Mouse (Mus musculus) stomach, embryonic 16.5 days (tissue): ENCODE results near the gene Lce1e. TPM values are rescaled to one million over a fixed set of nuclear protein-coding genes. Genes with fewer than 3 reads are reported as not detected.
"Not testable (repeated sequence)": the region's sequence is repeated elsewhere in the genome, so short reads cannot be mapped to it uniquely, and the experiment has no call there.

Source experiments
- ATAC-seq: fragments of 200-750 bp; cut with Nextera tagmentation; 2 replicates; pipeline ENCODE4 v1.8.0; 2017; ENCODE audit warnings: moderate number of reproducible peaks, moderate TSS enrichment; ENCODE audit not compliant: insufficient read depth, low FRiP score
- H3K27ac ChIP-seq: fragments of 300-500 bp; sonication (generic); 2 replicates; pipeline ENCODE4 v1.5.1; 2014; ENCODE audit warnings: low read length
- H3K27me3 ChIP-seq: fragments of 300-500 bp; sonication (generic); 2 replicates; pipeline ENCODE4 v1.6.1; 2014; ENCODE audit warnings: low read length, control low read depth, mixed read lengths; ENCODE audit not compliant: control insufficient read depth, insufficient read depth
- H3K36me3 ChIP-seq: fragments of 300-500 bp; sonication (generic); 2 replicates; pipeline ENCODE4 v1.6.1; 2014; ENCODE audit warnings: low read length; ENCODE audit not compliant: control insufficient read depth, insufficient read depth
- H3K4me1 ChIP-seq: fragments of 300-500 bp; sonication (generic); 2 replicates; pipeline ENCODE4 v1.6.1; 2014; ENCODE audit warnings: low read length, control low read depth, mixed read lengths; ENCODE audit not compliant: control insufficient read depth, insufficient read depth
- H3K4me2 ChIP-seq: fragments of 300-500 bp; sonication (generic); 2 replicates; pipeline ENCODE4 v1.6.1; 2014; ENCODE audit warnings: low read depth, low read length, mixed read lengths
- H3K4me3 ChIP-seq: fragments of 300-500 bp; sonication (generic); replicated peaks from 2 replicates; pipeline ENCODE4 v1.5.1; 2014; ENCODE audit warnings: mild to moderate bottlenecking, low read length
- H3K9ac ChIP-seq: fragments of 300-500 bp; sonication (generic); 2 replicates; pipeline ENCODE4 v1.6.1; 2014; ENCODE audit warnings: low read length
- H3K9me3 ChIP-seq: fragments of 300-500 bp; sonication (generic); replicated peaks from 2 replicates; pipeline ENCODE4 v1.6.1; 2016; ENCODE audit warnings: low read length, control low read depth; ENCODE audit not compliant: control insufficient read depth
- WGBS: fragments of 180-500 bp; shearing (Covaris S2); extraction: QIAGEN DNeasy Blood & Tissue Kit; methylation state at CpG from one replicate; pipeline ENCODE4 v1.1.7; 2014; 5-methylcytosine and 5-hydroxymethylcytosine counted together
- polyA plus RNA-seq: library from polyadenylated mRNA; unstranded; fragments of >200 nt; fragmentation: Nextera tagmentation; extraction: Ambion mirVana; gene quantifications from 2 replicates; pipeline ENCODE4 v1.2.1, GENCODE M21; 2015

Gene Lce1e
- not detected in 2 replicates for polyA plus RNA-seq

- H3K36me3 ChIP-seq, result no peaks in the 10 kb centered on the region
- ATAC-seq, result no peak
- no peak within 1 kb of the TSS for H3K27ac ChIP-seq
- H3K4me3 ChIP-seq, result no peak within 1 kb of the TSS
- H3K4me2 ChIP-seq, result no peak within 1 kb of the TSS
- no peak within 1 kb of the TSS for H3K9ac ChIP-seq
- H3K27me3 ChIP-seq, result no peaks in the 10 kb centered on the region
- WGBS, result 71% methylated on average over 2 of the region's 2 CpGs
- no peaks in the 10 kb centered on the region for H3K9me3 ChIP-seq
- no peaks in the 10 kb centered on the region for H3K4me1 ChIP-seq
Observed at GRCm38 (mm10) chr3:92708974-92709373, at the start of gene Lce1e. Gene Lce1e, minus strand, starts transcription at chr3:92709074.

GRCm38 (mm10) chr3:92753197-92753596 is 44.3 kb upstream of the Lce1e start:
- no peaks in the 10 kb centered on the region for H3K4me1 ChIP-seq
- WGBS, result 34% methylated on average over 3 of the region's 3 CpGs

GRCm38 (mm10) chr3:92752238-92752637 is 43.4 kb upstream of the Lce1e start, which contains the start of gene Lce1g:
Gene Lce1g, minus strand, starts transcription at chr3:92752338.
- Histone ChIP-seq H3K27ac (no peak within 1 kb of the TSS), H3K27me3 (no peaks in the 10 kb centered on the region), H3K4me2 (no peak within 1 kb of the TSS), H3K4me1 (no peaks in the 10 kb centered on the region), H3K4me3 (no peak within 1 kb of the TSS), H3K9ac (no peak within 1 kb of the TSS), H3K9me3 (no peaks in the 10 kb centered on the region), H3K36me3 (no peaks in the 10 kb centered on the region)
- ATAC-seq, result no peak
- 83% methylated on average over 1 of the region's 1 CpGs for WGBS

More at GRCm38 (mm10) chr3:92753197-92753596, 44.3 kb upstream of the Lce1e start:
- Histone ChIP-seq H3K27ac (no peak overlapping the region), H3K4me3 (no peak overlapping the region), H3K9ac (no peak overlapping the region), H3K36me3 (no peaks in the 10 kb centered on the region), H3K27me3 (no peaks in the 10 kb centered on the region), H3K4me2 (no peak overlapping the region), H3K9me3 (no peaks in the 10 kb centered on the region)
- no peak for ATAC-seq

- 66% methylated on average over 1 of the region's 1 CpGs for WGBS
- H3K9ac ChIP-seq, result no peak within 1 kb of the TSS
- no peak within 1 kb of the TSS for H3K4me3 ChIP-seq
- H3K27ac ChIP-seq, result no peak within 1 kb of the TSS
- no peak for ATAC-seq
- H3K4me2 ChIP-seq, result no peak within 1 kb of the TSS
- no peaks in the 10 kb centered on the region for H3K9me3 ChIP-seq
- no peaks in the 10 kb centered on the region for H3K4me1 ChIP-seq
- no peaks in the 10 kb centered on the region for H3K36me3 ChIP-seq
- H3K27me3 ChIP-seq, result no peaks in the 10 kb centered on the region
Observed at GRCm38 (mm10) chr3:92738996-92739395, 30.1 kb upstream of the Lce1e start, which contains the start of gene Gm38119. Gene Gm38119, minus strand, starts transcription at chr3:92739096.

GRCm38 (mm10) chr3:92722631-92723030 is 13.8 kb upstream of the Lce1e start:
- no peak for ATAC-seq
- Histone ChIP-seq H3K4me1 (no peaks in the 10 kb centered on the region), H3K4me3 (no peak overlapping the region), H3K27ac (no peak overlapping the region), H3K4me2 (no peak overlapping the region), H3K9me3 (no peaks in the 10 kb centered on the region), H3K27me3 (no peaks in the 10 kb centered on the region), H3K9ac (no peak overlapping the region), H3K36me3 (no peaks in the 10 kb centered on the region)
- 77% methylated on average over 5 of the region's 5 CpGs for WGBS

- no peaks in the 10 kb centered on the region for H3K36me3 ChIP-seq
- ATAC-seq, result no peak
- no peak within 1 kb of the TSS for H3K4me3 ChIP-seq
- no peaks in the 10 kb centered on the region for H3K9me3 ChIP-seq
- H3K4me1 ChIP-seq, result no peaks in the 10 kb centered on the region
- 70% methylated on average over 3 of the region's 3 CpGs for WGBS
- no peak within 1 kb of the TSS for H3K4me2 ChIP-seq
- no peak within 1 kb of the TSS for H3K27ac ChIP-seq
- H3K9ac ChIP-seq, result no peak within 1 kb of the TSS
- H3K27me3 ChIP-seq, result no peaks in the 10 kb centered on the region
Observed at GRCm38 (mm10) chr3:92720250-92720649, 11.4 kb upstream of the Lce1e start, which contains the start of gene Lce1f. Gene Lce1f, minus strand, starts transcription at chr3:92720350.

GRCm38 (mm10) chr3:92715122-92715521 is 6.2 kb upstream of the Lce1e start:
- no peaks in the 10 kb centered on the region for H3K4me1 ChIP-seq
- no peaks in the 10 kb centered on the region for H3K36me3 ChIP-seq
- H3K27ac ChIP-seq, result no peak overlapping the region
- no peaks in the 10 kb centered on the region for H3K9me3 ChIP-seq
- H3K4me3 ChIP-seq, result no peak overlapping the region
- no peak overlapping the region for H3K4me2 ChIP-seq
- no peak overlapping the region for H3K9ac ChIP-seq
- no peaks in the 10 kb centered on the region for H3K27me3 ChIP-seq
- no peak for ATAC-seq

- no peak overlapping the region for H3K9ac ChIP-seq
- WGBS, result 15% methylated on average over 1 of the region's 1 CpGs
Observed at GRCm38 (mm10) chr3:92694613-92695012, 14.3 kb downstream of the Lce1e start.

GRCm38 (mm10) chr3:92691688-92692087 is 17.2 kb downstream of the Lce1e start:
- no peak overlapping the region for H3K9ac ChIP-seq
- H3K4me2 ChIP-seq, result no peak overlapping the region
- H3K36me3 ChIP-seq, result no peaks in the 10 kb centered on the region
- no peaks in the 10 kb centered on the region for H3K9me3 ChIP-seq
- no peak overlapping the region for H3K4me3 ChIP-seq
- no peaks in the 10 kb centered on the region for H3K27me3 ChIP-seq
- no peak for ATAC-seq
- H3K4me1 ChIP-seq, result no peaks in the 10 kb centered on the region
- H3K27ac ChIP-seq, result no peak overlapping the region

More at GRCm38 (mm10) chr3:92694613-92695012, 14.3 kb downstream of the Lce1e start:
- no peak overlapping the region for H3K4me2 ChIP-seq
- no peaks in the 10 kb centered on the region for H3K27me3 ChIP-seq
- no peaks in the 10 kb centered on the region for H3K36me3 ChIP-seq
- no peaks in the 10 kb centered on the region for H3K4me1 ChIP-seq
- no peak overlapping the region for H3K4me3 ChIP-seq
- no peak overlapping the region for H3K27ac ChIP-seq
- no peak for ATAC-seq
- H3K9me3 ChIP-seq, result no peaks in the 10 kb centered on the region

- H3K27ac ChIP-seq, H3K4me3 ChIP-seq, H3K27me3 ChIP-seq, H3K9me3 ChIP-seq, H3K36me3 ChIP-seq, ATAC-seq, H3K9ac ChIP-seq, H3K4me2 ChIP-seq, H3K4me1 ChIP-seq: not testable (repeated sequence)
- 54% methylated on average over 16 of the region's 16 CpGs for WGBS
Observed at GRCm38 (mm10) chr3:92689154-92689553, 19.7 kb downstream of the Lce1e start.
